In the genomic region with DNA sequence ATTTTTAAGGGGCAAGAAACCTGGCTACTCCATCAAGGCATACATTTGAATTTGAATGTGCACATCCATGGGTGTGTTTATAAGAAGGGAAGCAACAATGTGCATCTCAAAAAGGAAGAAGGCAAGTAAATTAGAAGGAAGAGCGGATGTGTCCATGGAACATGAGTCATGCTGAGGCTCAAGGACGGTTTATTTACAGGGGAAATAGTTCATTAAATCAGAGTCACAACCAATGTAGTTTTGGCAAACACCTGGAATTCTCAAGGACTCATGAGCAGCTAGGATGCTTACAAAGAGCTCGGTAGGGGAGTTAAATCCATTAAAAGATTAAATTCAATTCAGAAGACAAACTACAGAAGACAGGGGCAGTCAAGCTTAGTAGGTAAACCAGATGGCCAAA, we compare ENCODE assay signal across 21 mouse cellular contexts.
DNase-seq lines count a peak whose midpoint lies in the region; ATAC-seq and TF ChIP-seq lines count a peak whose summit lies in the region.
"Had no signal": no experiment of that assay in that cellular context is flagged by ENCODE, and none has a peak within 500 bp of the region (broad histone marks: within the 10 kb centered on the region; RNA-seq: fewer than 3 reads in every experiment).

No protein-coding gene starts in this region.

- DNase-seq in adrenal gland, adult (ENCODE audit: inconsistent age in 2 of 2, low spot score in 1 of 2), result peak; percentile 27 to 73
- DNase-seq in adrenal gland, postnatal 10 days, result no peak
- DNase-seq in adrenal gland, adult 8-10 months, result peak; percentile 14
- DNase-seq in adrenal gland, adult 18-20 months (ENCODE audit: low spot score in 2 of 2), result no peak
- DNase-seq in ES-CJ7 (ENCODE audit: low read depth, low spot score) (peak; percentile 42), WW6 (ENCODE audit: low read depth, low spot score) (peak; percentile 1)
- no peak for DNase-seq in heart, postnatal 10 days
- DNase-seq: B cell, adult 2 months; cerebellum, adult 11-12 months; cerebellum, adult 2 months; cerebellum, adult 9-10 months; cerebellum, postnatal 10 days; cerebellum, postnatal 25 days; forebrain, postnatal 0 days had no signal

- 0 out of 2 replicates have a peak, but pooled peaks cover 2% of the 10 kb centered on the region for H3K4me1 ChIP-seq in intestine, postnatal 0 days (replicated peaks; ENCODE audit: control insufficient read depth, insufficient read depth, low read length)
- H3K4me1 ChIP-seq: embryonic facial prominence, embryonic 12.5 days had no signal

- intact Hi-C loops in heart, postnatal 10 days (cut with DNase I), result no loop called here

- no peaks in the 10 kb centered on the region for H3K36me3 ChIP-seq in intestine, postnatal 0 days (ENCODE audit: control insufficient read depth, insufficient read depth)
- H3K36me3 ChIP-seq: embryonic facial prominence, embryonic 10.5 days; embryonic facial prominence, embryonic 12.5 days; forebrain, embryonic 15.5 days had no signal

- no peak for ATAC-seq in intestine, postnatal 0 days
- ATAC-seq: activated CD4-positive, CD25-positive, alpha-beta regulatory T cell, adult 4 months; CD4-positive, CD25-positive, alpha-beta regulatory T cell, adult 4 months; forebrain, embryonic 13.5 days; forebrain, embryonic 15.5 days; forebrain, postnatal 0 days had no signal

- no peak overlapping the region for H3K4me3 ChIP-seq in intestine, postnatal 0 days (ENCODE audit: low read depth, low read length)
- H3K4me3 ChIP-seq: embryonic facial prominence, embryonic 10.5 days; embryonic facial prominence, embryonic 12.5 days; forebrain, embryonic 13.5 days; forebrain, embryonic 15.5 days had no signal

- no peak for TF ChIP-seq CTCF in intestine, postnatal 0 days (IDR thresholded peaks at IDR 0.05; ENCODE audit: low read depth)

- H3K27me3 ChIP-seq in intestine, postnatal 0 days (replicated peaks; ENCODE audit: control insufficient read depth, insufficient read depth, low read length), result no peaks in the 10 kb centered on the region
- H3K27me3 ChIP-seq: embryonic facial prominence, embryonic 12.5 days; forebrain, embryonic 13.5 days; forebrain, embryonic 15.5 days had no signal

- H3K4me2 ChIP-seq in intestine, postnatal 0 days (replicated peaks; ENCODE audit: low read depth), result no peak overlapping the region
- H3K4me2 ChIP-seq: embryonic facial prominence, embryonic 12.5 days; forebrain, embryonic 13.5 days; forebrain, embryonic 15.5 days had no signal

- H3K27ac ChIP-seq in intestine, postnatal 0 days (ENCODE audit: low read depth, low read length), result no peak overlapping the region
- H3K27ac ChIP-seq: embryonic facial prominence, embryonic 10.5 days; embryonic facial prominence, embryonic 12.5 days; forebrain, embryonic 13.5 days; forebrain, embryonic 15.5 days had no signal

- WGBS in intestine, postnatal 0 days, result 80% methylated on average over 3 of the region's 3 CpGs

- no peak overlapping the region for H3K9ac ChIP-seq in intestine, postnatal 0 days (ENCODE audit: low read depth, low read length)
- H3K9ac ChIP-seq: embryonic facial prominence, embryonic 12.5 days; forebrain, embryonic 13.5 days; forebrain, embryonic 15.5 days; forebrain, postnatal 0 days had no signal

- H3K9me3 ChIP-seq in intestine, postnatal 0 days (ENCODE audit: control insufficient read depth), result no peaks in the 10 kb centered on the region
- H3K9me3 ChIP-seq: embryonic facial prominence, embryonic 10.5 days; embryonic facial prominence, embryonic 12.5 days; forebrain, embryonic 13.5 days; forebrain, embryonic 15.5 days had no signal

Comparison
In these comparisons a context has a peak if more than half of its experiments do, and no peak if none do; other contexts are left out.
1. DNase-seq: peak in adrenal gland, adult (2 of 2), adrenal gland, adult 8-10 months (single experiment), ES-CJ7 (single experiment) and WW6 (single experiment); none in adrenal gland, postnatal 10 days (single experiment), adrenal gland, adult 18-20 months (0 of 2) and heart, postnatal 10 days (0 of 2).